Comparison of ENCODE assay signal across 14 mouse cellular contexts in genomic region chr8:115350707-115351106, GRCm38 (mm10).
"Had no signal": no experiment of that assay in that cellular context is flagged by ENCODE, and none has a peak within 500 bp of the region (broad histone marks: within the 10 kb centered on the region; RNA-seq: fewer than 3 reads in every experiment).

No protein-coding gene starts in this region.

- H3K27ac ChIP-seq: macrophage; midbrain, embryonic 13.5 days; midbrain, embryonic 15.5 days; neural tube, embryonic 12.5 days; stomach, embryonic 15.5 days; stomach, postnatal 0 days had no signal

- H3K4me2 ChIP-seq: lung, embryonic 14.5 days; midbrain, embryonic 11.5 days; midbrain, embryonic 13.5 days; midbrain, embryonic 15.5 days; neural tube, embryonic 12.5 days; stomach, embryonic 15.5 days had no signal

- H3K4me3 ChIP-seq: megakaryocyte, embryonic 14.5 days; midbrain, embryonic 13.5 days; midbrain, embryonic 15.5 days; neural tube, embryonic 12.5 days; stomach, embryonic 15.5 days had no signal

- ATAC-seq: midbrain, embryonic 13.5 days; midbrain, embryonic 15.5 days had no signal

- H3K27me3 ChIP-seq: megakaryocyte, embryonic 14.5 days; midbrain, embryonic 13.5 days; midbrain, embryonic 15.5 days; neural tube, embryonic 12.5 days; stomach, embryonic 15.5 days had no signal

- H3K36me3 ChIP-seq: midbrain, embryonic 13.5 days; midbrain, embryonic 15.5 days; neural tube, embryonic 12.5 days; stomach, embryonic 15.5 days had no signal

- H3K9me3 ChIP-seq: midbrain, embryonic 15.5 days; neural tube, embryonic 12.5 days; stomach, embryonic 15.5 days had no signal

- DNase-seq: lung, adult 18-20 months; lung, embryonic 14.5 days; right cerebral cortex, postnatal 14 days; thymus, adult 2 months; thymus, postnatal 25 days; thymus, postnatal 4 days had no signal

- H3K9ac ChIP-seq: lung, embryonic 14.5 days; midbrain, embryonic 13.5 days; midbrain, embryonic 15.5 days; neural tube, embryonic 12.5 days; stomach, embryonic 15.5 days had no signal

- H3K4me1 ChIP-seq: megakaryocyte, embryonic 14.5 days; midbrain, embryonic 15.5 days; neural tube, embryonic 12.5 days; stomach, embryonic 15.5 days had no signal
